Comparison of ENCODE assay signal across 18 mouse cellular contexts in the genomic region with DNA sequence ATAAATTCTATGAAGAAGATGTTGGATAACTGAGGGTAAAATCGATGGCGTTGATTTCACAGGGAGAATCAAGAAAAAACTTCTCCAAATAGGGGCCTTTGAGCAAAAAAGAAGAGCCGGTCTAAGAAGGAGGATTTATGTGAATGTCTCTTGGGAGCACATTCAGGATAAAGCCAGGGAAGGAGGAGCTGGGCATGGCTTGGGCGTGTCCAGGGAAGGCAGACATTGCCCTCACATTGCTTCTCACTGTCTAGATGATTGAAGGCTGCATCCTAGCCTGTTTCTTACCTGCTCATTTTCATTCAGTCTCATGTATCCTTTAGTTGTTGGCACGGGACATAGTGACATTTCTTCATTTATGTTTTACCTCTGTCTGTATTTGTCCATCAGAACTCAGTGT.
DNase-seq lines count a peak whose midpoint lies in the region; ATAC-seq and TF ChIP-seq lines count a peak whose summit lies in the region.
"Had no signal": no experiment of that assay in that cellular context is flagged by ENCODE, and none has a peak within 500 bp of the region (broad histone marks: within the 10 kb centered on the region; RNA-seq: fewer than 3 reads in every experiment).

No protein-coding gene starts in this region.

- no peak overlapping the region for H3K4me2 ChIP-seq in midbrain, embryonic 11.5 days
- no peak overlapping the region for H3K4me2 ChIP-seq in midbrain, postnatal 0 days (ENCODE audit: low read depth, low read length, poor library complexity, severe bottlenecking)
- H3K4me2 ChIP-seq: embryonic facial prominence, embryonic 12.5 days; forebrain, embryonic 15.5 days; heart, embryonic 15.5 days; hindbrain, embryonic 14.5 days had no signal

- DNase-seq in embryo, embryonic 10 days (ENCODE audit: low spot score) = peak; percentile 39
- no peak for DNase-seq in embryo, embryonic 11 days
- peak; percentile 84 for DNase-seq in midbrain, embryonic 11.5 days (ENCODE audit: low spot score, missing footprints)
- no peak for DNase-seq in midbrain, postnatal 0 days (ENCODE audit: low spot score)
- DNase-seq in embryo, embryonic 10.5 days (ENCODE audit: low spot score) = peak; percentile 38
- DNase-seq in urinary bladder, adult 2 months (ENCODE audit: low spot score) = no peak
- DNase-seq in thymus, postnatal 10 days (ENCODE audit: low spot score in 2 of 2) = no peak
- DNase-seq: cerebellum, adult 11-12 months; cerebellum, adult 9-10 months; gastrocnemius, postnatal 36 days; heart, adult 11 months; heart, postnatal 14 days had no signal

- H3K27me3 ChIP-seq in midbrain, embryonic 11.5 days (ENCODE audit: control insufficient read depth, insufficient read depth, low read length) = peaks cover 59% of the 10 kb centered on the region
- H3K27me3 ChIP-seq in midbrain, postnatal 0 days (ENCODE audit: insufficient read depth, low read length) = 0 out of 2 replicates have a peak, but pooled peaks cover 3% of the 10 kb centered on the region
- H3K27me3 ChIP-seq: embryonic facial prominence, embryonic 12.5 days; forebrain, embryonic 15.5 days; heart, embryonic 15.5 days; Patski had no signal

- 69% methylated on average over 5 of the region's 5 CpGs for WGBS in midbrain, embryonic 11.5 days
- WGBS in midbrain, postnatal 0 days = 50% methylated on average over 5 of the region's 5 CpGs

- no peak for ATAC-seq in midbrain, embryonic 11.5 days (ENCODE audit: low FRiP score)
- ATAC-seq in midbrain, postnatal 0 days (ENCODE audit: low FRiP score) = no peak
- ATAC-seq: activated CD4-positive, CD25-positive, alpha-beta regulatory T cell, adult 4 months; forebrain, embryonic 15.5 days; Patski had no signal

- no peak overlapping the region for H3K4me3 ChIP-seq in midbrain, embryonic 11.5 days (ENCODE audit: low read depth, low read length)
- H3K4me3 ChIP-seq in midbrain, postnatal 0 days (ENCODE audit: low read depth, low read length) = no peak overlapping the region
- H3K4me3 ChIP-seq: embryonic facial prominence, embryonic 12.5 days; forebrain, embryonic 15.5 days; heart, embryonic 15.5 days had no signal

- H3K9me3 ChIP-seq in midbrain, embryonic 11.5 days (ENCODE audit: control insufficient read depth, low read length) = no peaks in the 10 kb centered on the region
- H3K9me3 ChIP-seq in midbrain, postnatal 0 days (ENCODE audit: low read length) = no peaks in the 10 kb centered on the region
- H3K9me3 ChIP-seq: embryonic facial prominence, embryonic 12.5 days; forebrain, embryonic 15.5 days; heart, embryonic 15.5 days had no signal

- no peak overlapping the region for H3K9ac ChIP-seq in midbrain, embryonic 11.5 days (ENCODE audit: low read length)
- no peak overlapping the region for H3K9ac ChIP-seq in midbrain, postnatal 0 days (replicated peaks; ENCODE audit: low read length, poor library complexity, severe bottlenecking)
- H3K9ac ChIP-seq: embryonic facial prominence, embryonic 12.5 days; forebrain, embryonic 15.5 days; heart, embryonic 15.5 days had no signal

- no peak for TF ChIP-seq CTCF in midbrain, postnatal 0 days (IDR thresholded peaks at IDR 0.05)

- no peak overlapping the region for H3K27ac ChIP-seq in midbrain, embryonic 11.5 days (ENCODE audit: low read depth, low read length)
- no peak overlapping the region for H3K27ac ChIP-seq in midbrain, postnatal 0 days (ENCODE audit: low read depth, low read length)
- H3K27ac ChIP-seq: embryonic facial prominence, embryonic 12.5 days; forebrain, embryonic 15.5 days; heart, embryonic 15.5 days had no signal

- no peaks in the 10 kb centered on the region for H3K36me3 ChIP-seq in midbrain, embryonic 11.5 days (ENCODE audit: control insufficient read depth, insufficient read depth, low read length)
- no peaks in the 10 kb centered on the region for H3K36me3 ChIP-seq in midbrain, postnatal 0 days (ENCODE audit: insufficient read depth, low read length)
- H3K36me3 ChIP-seq: embryonic facial prominence, embryonic 12.5 days; forebrain, embryonic 15.5 days; heart, embryonic 15.5 days had no signal

- H3K4me1 ChIP-seq in midbrain, embryonic 11.5 days (ENCODE audit: control insufficient read depth, insufficient read depth, low read length) = peaks cover 8% of the 10 kb centered on the region; the same call in 1 of the 2 replicates
- H3K4me1 ChIP-seq in midbrain, postnatal 0 days (ENCODE audit: insufficient read depth, low read length) = no peaks in the 10 kb centered on the region
- H3K4me1 ChIP-seq: forebrain, embryonic 15.5 days had no signal

Comparison
In these comparisons a context has a peak if more than half of its experiments do, and no peak if none do; other contexts are left out.
1. DNase-seq: peak in embryo, embryonic 10 days (single experiment), midbrain, embryonic 11.5 days (single experiment) and embryo, embryonic 10.5 days (single experiment); none in embryo, embryonic 11 days (single experiment), midbrain, postnatal 0 days (single experiment), urinary bladder, adult 2 months (single experiment) and thymus, postnatal 10 days (0 of 2).